Mouse (Mus musculus): ENCODE results near the gene Arl11.

The Arl11 gene

GRCm38 (mm10) chr14:61309593-61309992 lies at the start of gene Arl11:
Gene Arl11, plus strand, starts transcription at chr14:61309753.
- peak; percentile 36 for DNase-seq (ENCODE audit: low read depth, low spot score)

- DNase-seq (ENCODE audit: low read depth, low spot score): no peak
These were observed 41.6 kb upstream of the Arl11 start for GRCm38 (mm10) chr14:61267908-61268475.

- no peak for DNase-seq (ENCODE audit: low read depth, low spot score)
These were observed 34.9 kb upstream of the Arl11 start for GRCm38 (mm10) chr14:61274414-61275198.

GRCm38 (mm10) chr14:61277285-61277684 lies 32.3 kb upstream of the Arl11 start:
- peak; percentile 60 for DNase-seq (ENCODE audit: low read depth, low spot score)

GRCm38 (mm10) chr14:61278676-61279300 lies 30.8 kb upstream of the Arl11 start:
- no peak for DNase-seq (ENCODE audit: low read depth, low spot score)

- DNase-seq (ENCODE audit: low read depth, low spot score): no peak
These were observed 20.8 kb upstream of the Arl11 start for GRCm38 (mm10) chr14:61288606-61289286.

- no peak for DNase-seq (ENCODE audit: low read depth, low spot score)
These were observed 18.9 kb upstream of the Arl11 start for GRCm38 (mm10) chr14:61290664-61291063.

- peak; percentile 77 for DNase-seq (ENCODE audit: low read depth, low spot score)
These were observed 15.4 kb upstream of the Arl11 start for GRCm38 (mm10) chr14:61293884-61294737.

- peak; percentile 58 for DNase-seq (ENCODE audit: low read depth, low spot score)
These were observed 14.8 kb upstream of the Arl11 start for GRCm38 (mm10) chr14:61294738-61295079.

- no peak for DNase-seq (ENCODE audit: low read depth, low spot score)
These were observed 9.7 kb upstream of the Arl11 start for GRCm38 (mm10) chr14:61299810-61300209.

GRCm38 (mm10) chr14:61301323-61301722 lies 8.2 kb upstream of the Arl11 start:
- no peak for DNase-seq (ENCODE audit: low read depth, low spot score)

GRCm38 (mm10) chr14:61302428-61302827 lies 7.1 kb upstream of the Arl11 start:
- no peak for DNase-seq (ENCODE audit: low read depth, low spot score)

GRCm38 (mm10) chr14:61303969-61304609 lies 5.5 kb upstream of the Arl11 start:
- no peak for DNase-seq (ENCODE audit: low read depth, low spot score)

- DNase-seq (ENCODE audit: low read depth, low spot score): no peak
These were observed 651 bp downstream of the Arl11 start for GRCm38 (mm10) chr14:61310036-61310772.

GRCm38 (mm10) chr14:61310963-61311362 lies 1.4 kb downstream of the Arl11 start:
- DNase-seq (ENCODE audit: low read depth, low spot score): no peak

GRCm38 (mm10) chr14:61316861-61317260 lies 7.3 kb downstream of the Arl11 start:
- peak; percentile 74 for DNase-seq (ENCODE audit: low read depth, low spot score)

- no peak for DNase-seq (ENCODE audit: low read depth, low spot score)
These were observed 11.2 kb downstream of the Arl11 start for GRCm38 (mm10) chr14:61320765-61321164.

- DNase-seq (ENCODE audit: low read depth, low spot score): no peak
These were observed 11.6 kb downstream of the Arl11 start for GRCm38 (mm10) chr14:61321200-61321599.

- no peak for DNase-seq (ENCODE audit: low read depth, low spot score)
These were observed 13.2 kb downstream of the Arl11 start for GRCm38 (mm10) chr14:61322740-61323139.

GRCm38 (mm10) chr14:61327007-61327406 lies 17.5 kb downstream of the Arl11 start:
- DNase-seq (ENCODE audit: low read depth, low spot score): peak; percentile 50

All from CD4-positive, CD25-positive, alpha-beta regulatory T cell, adult 2 months (primary cell).